Mouse (Mus musculus) liver, embryonic 14.5 days (tissue): ENCODE measurements around the gene Tceanc.

Source experiments
- CTCF ChIP-seq: IDR thresholded peaks from 2 replicates; pipeline ENCODE4 v1.5.1; 2016; ENCODE audit warnings: antibody characterized with exemption, low read depth, control low read depth
- EP300 ChIP-seq: IDR thresholded peaks from 2 replicates; pipeline ENCODE4 v1.6.1; 2016; ENCODE audit warnings: antibody characterized with exemption, low read depth

- TF ChIP-seq CTCF (no peak), EP300 (no peak)
Measured at GRCm38 (mm10) chrX:166495052-166495451, 23.3 kb downstream of the Tceanc start.
